Mouse (Mus musculus): ENCODE results near the gene Mtmr4. TPM values are rescaled to one million over a fixed set of nuclear protein-coding genes. Genes with fewer than 3 reads are reported as not detected.

Mtmr4 gene
- polyA plus RNA-seq (2015; fragmentation: Nextera tagmentation; extraction: Ambion mirVana) = 25.7 and 27.4 TPM in 2 replicates

DNA sequence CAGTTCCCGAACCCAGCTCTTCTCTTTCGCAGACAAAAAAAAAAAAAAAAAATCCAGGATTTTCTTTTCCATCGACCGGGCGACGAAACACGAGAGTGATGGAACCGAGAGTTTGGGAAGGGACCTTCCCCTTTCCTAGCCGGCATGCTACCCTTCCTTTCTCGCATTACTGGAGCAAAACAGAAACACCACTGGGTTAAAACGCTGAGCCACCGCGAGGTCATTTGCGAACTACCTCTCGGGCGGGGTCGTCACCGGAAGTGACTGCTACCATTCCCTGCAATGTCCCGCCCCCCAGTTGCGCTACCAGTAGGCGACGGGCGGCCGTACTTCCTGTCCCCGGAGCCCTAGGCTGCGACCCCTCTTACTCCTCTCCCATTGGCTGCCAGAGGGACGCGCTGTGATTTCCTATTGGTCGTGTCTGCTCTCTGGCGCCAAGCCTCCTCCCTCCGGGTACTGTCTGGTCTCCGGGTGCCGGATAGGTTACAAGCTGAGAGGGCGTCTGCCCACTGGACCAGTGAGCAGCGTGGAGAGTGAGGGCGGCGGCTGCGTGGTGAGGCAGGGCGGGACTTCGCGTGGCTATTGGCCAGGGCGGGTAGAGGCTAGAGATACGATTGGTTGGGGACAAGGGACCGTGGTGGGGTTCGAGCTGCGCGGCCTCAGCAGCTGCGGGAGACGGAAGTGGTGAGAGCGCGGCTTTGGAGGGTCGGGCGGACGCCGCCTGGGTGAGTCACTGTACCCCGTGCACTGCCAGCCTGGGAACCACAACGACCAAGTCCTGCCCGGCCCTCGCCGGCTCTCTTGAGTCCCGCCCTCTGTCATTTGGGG lies at the start of gene Mtmr4:
Gene Mtmr4 (plus strand): TSS at position 637 of the 828 bp plus-strand sequence.
- H3K9me3 ChIP-seq (replicated peaks) = no peaks in the 10 kb centered on the region
- H3K27me3 ChIP-seq = no peaks in the 10 kb centered on the region
- under 1% methylated on average over 57 of the region's 61 CpGs for WGBS
- H3K4me1 ChIP-seq = peaks cover 54% of the 10 kb centered on the region
- peak within 1 kb of the TSS; percentile 78 for H3K9ac ChIP-seq
- peak within 1 kb of the TSS; percentile 95 for H3K27ac ChIP-seq (replicated peaks)
- peak; percentile 98 for ATAC-seq (ENCODE audit: insufficient number of reproducible peaks, low FRiP score, low TSS enrichment, low read depth)
- peak within 1 kb of the TSS; percentile 73 for H3K4me3 ChIP-seq (replicated peaks)
- H3K4me2 ChIP-seq (replicated peaks) = peak within 1 kb of the TSS; percentile 79
- H3K36me3 ChIP-seq = peaks cover 7% of the 10 kb centered on the region; the same call in 1 of the 2 replicates

DNA sequence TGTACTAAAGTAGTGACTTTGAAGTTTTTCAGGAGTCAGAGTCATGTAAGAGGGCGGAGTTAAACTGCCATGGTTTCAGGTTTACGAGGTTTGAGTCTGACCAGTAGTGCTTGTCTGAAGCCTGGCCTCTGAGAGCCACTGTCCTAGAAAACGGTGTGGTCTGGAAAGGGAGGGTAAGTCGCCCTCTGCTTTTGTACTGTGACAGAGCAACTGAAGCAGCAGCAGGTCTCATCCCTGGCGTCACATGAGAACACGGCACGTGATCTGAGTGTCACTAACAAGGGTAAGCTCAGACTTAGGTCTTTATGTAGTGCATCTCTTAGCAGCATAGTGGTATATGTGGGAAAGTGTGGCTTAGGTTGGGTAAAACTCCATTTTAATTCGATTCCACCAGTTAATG lies 49.7 kb upstream of the Mtmr4 start:
- Histone ChIP-seq H3K4me3 (replicated peaks) (no peak overlapping the region), H3K27ac (replicated peaks) (no peak overlapping the region), H3K4me2 (replicated peaks) (no peak overlapping the region), H3K9me3 (replicated peaks) (no peaks in the 10 kb centered on the region), H3K9ac (no peak overlapping the region), H3K27me3 (no peaks in the 10 kb centered on the region), H3K4me1 (no peaks in the 10 kb centered on the region), H3K36me3 (no peaks in the 10 kb centered on the region)
- WGBS = 31% methylated on average over 8 of the region's 8 CpGs
- no peak for ATAC-seq (ENCODE audit: insufficient number of reproducible peaks, low FRiP score, low TSS enrichment, low read depth)

DNA sequence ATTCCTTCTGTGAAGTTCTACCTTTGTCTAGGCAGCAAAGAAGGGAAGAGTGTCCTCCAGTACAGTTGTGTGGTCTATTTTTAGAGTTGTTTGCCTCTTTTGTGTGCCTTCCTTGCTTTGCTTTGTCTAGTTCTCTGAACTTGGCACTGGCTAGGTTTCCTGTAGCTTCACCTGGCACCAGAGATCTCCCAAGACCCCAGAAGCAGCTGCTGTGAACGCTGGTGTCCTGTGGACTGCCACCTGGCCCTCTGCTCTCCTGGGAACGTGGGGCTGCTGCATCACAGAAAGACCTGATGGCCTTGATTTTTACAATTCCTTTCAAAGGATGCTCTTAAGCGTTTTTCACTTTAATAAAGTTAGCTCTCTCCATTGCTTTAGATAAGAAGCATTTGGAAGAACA lies 49.1 kb upstream of the Mtmr4 start:
- WGBS = 51% methylated on average over 3 of the region's 3 CpGs
- Histone ChIP-seq H3K27ac (replicated peaks) (no peak overlapping the region), H3K27me3 (no peaks in the 10 kb centered on the region), H3K4me3 (replicated peaks) (no peak overlapping the region), H3K9me3 (replicated peaks) (no peaks in the 10 kb centered on the region), H3K9ac (no peak overlapping the region), H3K4me2 (replicated peaks) (no peak overlapping the region), H3K4me1 (no peaks in the 10 kb centered on the region), H3K36me3 (no peaks in the 10 kb centered on the region)
- no peak for ATAC-seq (ENCODE audit: insufficient number of reproducible peaks, low FRiP score, low TSS enrichment, low read depth)

DNA sequence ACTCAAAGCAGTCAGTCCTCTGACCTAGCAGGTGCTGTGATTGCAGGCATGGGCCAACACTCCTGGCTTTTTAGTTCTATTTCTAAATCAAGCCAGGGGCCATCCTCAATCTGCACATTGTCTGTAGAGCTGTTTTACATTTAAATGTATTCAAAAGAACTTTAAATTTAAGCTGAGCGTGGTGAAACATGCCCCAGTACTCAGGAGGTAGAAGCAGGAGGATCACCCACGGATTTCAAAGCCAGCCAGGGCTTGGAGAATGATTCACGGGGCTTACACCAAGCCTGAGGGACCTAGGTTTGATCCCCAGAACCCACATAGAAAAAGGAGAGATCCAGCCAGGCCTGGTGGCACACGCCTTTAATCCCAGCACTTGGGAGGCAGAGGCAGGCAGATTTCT lies 38.6 kb upstream of the Mtmr4 start:
- Histone ChIP-seq H3K9ac (no peak overlapping the region), H3K9me3 (replicated peaks) (no peaks in the 10 kb centered on the region), H3K27ac (replicated peaks) (no peak overlapping the region), H3K4me3 (replicated peaks) (no peak overlapping the region), H3K4me1 (0 out of 2 replicates have a peak, but pooled peaks cover 5% of the 10 kb centered on the region), H3K4me2 (replicated peaks) (no peak overlapping the region), H3K36me3 (no peaks in the 10 kb centered on the region), H3K27me3 (no peaks in the 10 kb centered on the region)
- WGBS = 67% methylated on average over 4 of the region's 4 CpGs
- no peak for ATAC-seq (ENCODE audit: insufficient number of reproducible peaks, low FRiP score, low TSS enrichment, low read depth)

DNA sequence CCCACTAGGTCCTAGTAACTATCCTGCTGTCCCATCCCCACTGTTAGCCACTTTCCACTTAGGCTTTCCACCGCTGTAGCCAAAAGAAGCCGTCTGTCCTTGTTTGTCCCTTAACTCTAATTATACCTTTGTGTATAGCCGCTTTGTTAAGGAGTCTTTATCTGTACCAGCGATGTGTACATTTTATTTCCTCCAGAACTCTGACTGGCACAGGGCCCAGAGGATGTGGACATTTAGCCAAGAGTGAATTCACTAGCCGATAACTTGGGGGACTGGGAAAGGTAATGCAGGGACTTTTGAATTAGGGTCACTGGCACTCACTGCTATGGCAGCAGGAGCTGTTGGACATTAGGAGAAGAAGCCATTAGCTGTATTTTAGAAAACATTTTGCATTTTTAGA lies 37.6 kb upstream of the Mtmr4 start:
- Histone ChIP-seq H3K36me3 (no peaks in the 10 kb centered on the region), H3K9ac (no peak overlapping the region), H3K27ac (replicated peaks) (no peak overlapping the region), H3K4me1 (0 out of 2 replicates have a peak, but pooled peaks cover 5% of the 10 kb centered on the region), H3K4me2 (replicated peaks) (no peak overlapping the region), H3K4me3 (replicated peaks) (no peak overlapping the region), H3K9me3 (replicated peaks) (no peaks in the 10 kb centered on the region), H3K27me3 (no peaks in the 10 kb centered on the region)
- ATAC-seq (ENCODE audit: insufficient number of reproducible peaks, low FRiP score, low TSS enrichment, low read depth) = no peak
- 51% methylated on average over 5 of the region's 5 CpGs for WGBS

DNA sequence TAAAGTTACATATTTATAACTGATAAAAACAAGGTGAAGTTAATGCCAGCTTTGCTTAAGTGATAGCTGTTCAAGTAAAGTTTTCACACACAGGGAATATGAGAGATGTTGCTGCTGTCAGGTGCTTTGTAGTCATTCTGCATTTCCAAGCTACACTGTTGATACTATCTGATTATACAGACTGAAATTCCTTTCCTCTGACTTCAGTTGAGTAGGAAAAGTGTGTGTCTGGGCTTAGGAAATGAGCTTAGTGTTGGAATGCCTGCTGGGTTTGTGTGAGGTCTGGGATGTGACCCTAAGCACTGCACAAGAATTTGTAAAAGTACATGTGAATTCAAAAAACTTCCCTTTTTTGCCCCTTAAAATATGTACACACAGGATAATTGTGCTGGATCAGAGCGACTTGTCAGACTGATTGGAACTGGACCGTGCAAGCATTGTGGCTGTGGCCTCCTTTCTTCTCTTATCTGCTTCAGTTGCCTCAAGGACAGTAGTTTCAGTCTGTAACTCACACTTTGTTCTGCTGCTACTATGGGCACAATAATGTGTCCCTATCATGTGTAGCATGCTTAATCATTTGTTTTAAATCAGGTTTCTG lies 36.8 kb upstream of the Mtmr4 start:
- 39% methylated on average over 2 of the region's 2 CpGs for WGBS
- Histone ChIP-seq H3K9ac (no peak overlapping the region), H3K27ac (replicated peaks) (no peak overlapping the region), H3K4me2 (replicated peaks) (no peak overlapping the region), H3K4me3 (replicated peaks) (no peak overlapping the region), H3K9me3 (replicated peaks) (no peaks in the 10 kb centered on the region), H3K4me1 (0 out of 2 replicates have a peak, but pooled peaks cover 5% of the 10 kb centered on the region), H3K27me3 (no peaks in the 10 kb centered on the region), H3K36me3 (no peaks in the 10 kb centered on the region)
- 0 out of 2 replicates have a peak, but pooled peaks have one; percentile 54 for ATAC-seq (ENCODE audit: insufficient number of reproducible peaks, low FRiP score, low TSS enrichment, low read depth)

DNA sequence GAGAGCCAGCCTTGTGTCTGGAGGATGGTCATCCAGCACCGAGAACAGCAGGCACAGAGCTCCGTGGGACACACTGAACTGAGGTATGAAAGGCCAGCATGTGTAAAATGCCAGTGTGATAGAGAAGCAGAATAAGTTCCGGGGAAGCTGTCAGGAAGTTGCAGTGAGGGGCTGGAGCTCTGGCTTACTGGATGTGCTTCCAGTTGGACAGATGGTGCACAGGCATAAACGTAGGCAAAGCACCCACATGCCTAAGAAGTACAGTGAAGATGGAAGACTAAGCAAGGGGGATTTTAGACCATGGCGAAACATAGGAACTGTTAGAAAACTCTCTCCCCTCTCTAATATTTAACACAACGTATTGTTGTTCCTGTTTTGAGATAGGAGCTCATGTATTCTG lies 30.8 kb upstream of the Mtmr4 start:
- H3K27me3 ChIP-seq = no peaks in the 10 kb centered on the region
- no peak overlapping the region for H3K9ac ChIP-seq
- no peaks in the 10 kb centered on the region for H3K9me3 ChIP-seq (replicated peaks)
- no peaks in the 10 kb centered on the region for H3K36me3 ChIP-seq
- no peak for ATAC-seq (ENCODE audit: insufficient number of reproducible peaks, low FRiP score, low TSS enrichment, low read depth)
- no peak overlapping the region for H3K27ac ChIP-seq (replicated peaks)
- no peak overlapping the region for H3K4me3 ChIP-seq (replicated peaks)
- WGBS = 70% methylated on average over 6 of the region's 6 CpGs
- H3K4me1 ChIP-seq = no peaks in the 10 kb centered on the region
- H3K4me2 ChIP-seq (replicated peaks) = no peak overlapping the region

DNA sequence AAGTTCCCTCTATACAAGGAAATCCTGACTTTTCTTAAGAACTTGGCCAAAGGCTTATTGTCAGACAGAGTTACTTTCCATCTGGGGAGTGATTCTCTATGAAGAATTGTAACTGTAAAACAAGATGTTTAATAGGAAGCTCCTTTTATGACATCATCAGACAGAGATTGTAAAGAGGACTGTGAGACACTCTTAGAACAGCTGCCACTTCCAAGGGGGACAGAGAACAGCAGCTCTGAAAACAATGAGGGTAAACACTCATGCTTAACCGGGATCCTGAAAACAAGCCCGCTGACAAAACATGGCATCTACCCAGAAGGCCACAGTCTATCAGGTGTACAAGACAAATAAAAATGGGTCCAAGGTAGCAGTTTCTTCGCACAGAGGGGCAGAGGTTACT lies 25.5 kb upstream of the Mtmr4 start, which contains the start of gene Gm11492:
Gene Gm11492 (plus strand): TSS at position 153 of the 400 bp plus-strand sequence.
- Histone ChIP-seq H3K4me3 (replicated peaks) (no peak within 1 kb of the TSS), H3K36me3 (no peaks in the 10 kb centered on the region), H3K27ac (replicated peaks) (no peak within 1 kb of the TSS), H3K4me1 (peaks cover 5% of the 10 kb centered on the region), H3K4me2 (replicated peaks) (no peak within 1 kb of the TSS), H3K27me3 (no peaks in the 10 kb centered on the region), H3K9ac (no peak within 1 kb of the TSS), H3K9me3 (replicated peaks) (no peaks in the 10 kb centered on the region)
- ATAC-seq (ENCODE audit: insufficient number of reproducible peaks, low FRiP score, low TSS enrichment, low read depth) = no peak
- 76% methylated on average over 3 of the region's 3 CpGs for WGBS

DNA sequence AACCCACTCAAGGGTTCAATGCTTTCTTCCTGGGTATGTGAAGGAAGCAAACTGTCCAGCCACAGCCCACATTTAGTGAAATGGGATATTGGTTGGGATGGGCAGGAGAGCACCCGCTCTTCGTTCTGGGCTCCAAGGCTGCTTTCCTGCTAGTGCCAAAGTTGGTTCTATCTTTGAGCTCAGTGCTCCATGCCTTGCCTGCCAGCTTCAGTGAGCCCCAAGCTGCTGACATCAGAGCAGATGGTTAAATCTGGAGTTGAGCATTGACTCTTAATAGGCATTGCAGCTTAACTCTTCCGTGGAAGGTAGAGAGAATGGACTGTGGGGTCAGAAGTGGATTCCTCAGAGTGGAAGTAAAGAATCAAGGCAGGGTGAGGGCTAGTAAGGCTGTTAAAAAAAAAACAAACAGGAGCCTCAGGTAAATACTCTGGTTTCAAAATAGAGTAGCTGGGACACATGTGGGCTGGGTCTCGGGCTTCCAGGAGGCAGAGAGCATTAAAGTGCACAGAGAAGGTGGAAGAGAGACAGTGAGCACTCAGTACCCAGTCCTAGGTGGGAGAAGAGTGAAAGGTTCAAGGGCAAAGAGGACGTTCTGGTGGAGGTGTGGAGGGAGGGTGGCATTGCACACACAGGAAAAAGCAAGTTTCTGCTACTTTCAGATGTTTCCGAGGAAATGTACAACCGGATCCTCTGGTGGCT lies 23.6 kb upstream of the Mtmr4 start, which contains the start of gene Sept4:
Gene Sept4 (plus strand): TSS at position 649 of the 699 bp plus-strand sequence.
- H3K4me2 ChIP-seq (replicated peaks) = no peak within 1 kb of the TSS
- H3K27ac ChIP-seq (replicated peaks) = 0 out of 2 replicates have a peak within 1 kb of the TSS, but pooled peaks have one; percentile 7
- no peak within 1 kb of the TSS for H3K9ac ChIP-seq
- no peak within 1 kb of the TSS for H3K4me3 ChIP-seq (replicated peaks)
- H3K36me3 ChIP-seq = no peaks in the 10 kb centered on the region
- no peaks in the 10 kb centered on the region for H3K27me3 ChIP-seq
- ATAC-seq (ENCODE audit: insufficient number of reproducible peaks, low FRiP score, low TSS enrichment, low read depth) = no peak
- WGBS = 68% methylated on average over 7 of the region's 7 CpGs
- H3K9me3 ChIP-seq (replicated peaks) = no peaks in the 10 kb centered on the region
- peaks cover 10% of the 10 kb centered on the region for H3K4me1 ChIP-seq

DNA sequence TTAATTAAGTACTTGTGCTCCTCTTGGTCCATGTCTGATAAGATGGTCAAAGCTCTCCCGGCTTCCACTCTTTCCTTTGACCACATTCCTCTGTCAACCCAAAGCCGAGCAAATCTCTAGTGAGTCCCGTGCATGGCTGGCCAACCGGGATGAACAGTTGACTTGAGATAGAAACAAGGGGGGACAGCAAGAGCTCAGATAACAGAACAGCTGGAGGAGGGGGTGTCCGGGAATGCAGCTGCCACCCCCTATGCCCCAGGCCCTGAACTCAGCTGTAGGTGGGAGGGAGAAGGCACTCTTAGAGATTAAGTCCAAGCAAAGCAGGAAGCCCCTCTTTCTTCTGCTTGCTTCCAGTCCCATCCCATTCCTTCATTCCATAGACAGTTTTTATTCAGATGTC lies 21.2 kb upstream of the Mtmr4 start:
- Histone ChIP-seq H3K27me3 (no peaks in the 10 kb centered on the region), H3K27ac (replicated peaks) (no peak overlapping the region), H3K36me3 (no peaks in the 10 kb centered on the region), H3K4me1 (peaks cover 14% of the 10 kb centered on the region), H3K4me3 (replicated peaks) (no peak overlapping the region), H3K4me2 (replicated peaks) (no peak overlapping the region), H3K9ac (no peak overlapping the region), H3K9me3 (replicated peaks) (no peaks in the 10 kb centered on the region)
- no peak for ATAC-seq (ENCODE audit: insufficient number of reproducible peaks, low FRiP score, low TSS enrichment, low read depth)
- 48% methylated on average over 5 of the region's 5 CpGs for WGBS

DNA sequence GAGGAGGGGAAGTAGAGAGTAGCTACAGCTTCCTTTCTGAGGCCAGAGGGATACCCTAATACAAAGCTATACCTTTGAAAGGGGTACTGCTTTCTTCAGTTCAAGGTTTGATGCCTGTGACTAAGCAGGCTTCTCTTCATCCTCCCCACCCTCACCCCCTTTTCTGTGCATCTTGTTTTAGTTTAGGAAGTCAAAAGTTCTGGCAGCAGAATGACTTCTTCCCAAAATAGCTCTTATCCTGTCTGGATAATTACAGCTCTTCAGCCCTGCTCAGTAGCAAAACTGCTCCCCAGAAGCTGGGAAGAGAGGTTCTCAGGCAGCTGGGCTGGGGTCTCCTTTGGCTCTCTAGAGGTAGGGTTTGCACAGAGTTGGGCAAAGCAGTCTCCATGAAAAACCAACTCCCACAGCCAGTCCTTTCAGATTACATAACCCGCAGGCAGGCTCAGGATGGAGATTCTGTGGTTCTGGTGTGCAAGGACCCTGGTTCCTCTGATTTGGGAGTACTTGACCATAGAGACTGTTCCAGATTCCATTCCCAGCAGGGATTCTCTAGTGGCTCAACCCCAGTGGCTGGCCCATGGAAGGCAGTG lies 20.5 kb upstream of the Mtmr4 start:
- Histone ChIP-seq H3K4me2 (replicated peaks) (no peak overlapping the region), H3K36me3 (no peaks in the 10 kb centered on the region), H3K9ac (no peak overlapping the region), H3K27ac (replicated peaks) (peak overlapping the region; percentile 63; the same call in 1 of the 2 replicates), H3K4me3 (replicated peaks) (no peak overlapping the region), H3K9me3 (replicated peaks) (no peaks in the 10 kb centered on the region), H3K27me3 (no peaks in the 10 kb centered on the region), H3K4me1 (peaks cover 14% of the 10 kb centered on the region)
- 78% methylated on average over 1 of the region's 1 CpGs for WGBS
- no peak for ATAC-seq (ENCODE audit: insufficient number of reproducible peaks, low FRiP score, low TSS enrichment, low read depth)

All from embryonic facial prominence, embryonic 15.5 days (tissue).